ENCODE assay signal across 22 mouse cellular contexts in genomic region chr13:4971472-4972067, GRCm38 (mm10).
DNase-seq lines count a peak whose midpoint lies in the region; ATAC-seq and TF ChIP-seq lines count a peak whose summit lies in the region.
"Had no signal": no experiment of that assay in that cellular context is flagged by ENCODE, and none has a peak within 500 bp of the region (broad histone marks: within the 10 kb centered on the region; RNA-seq: fewer than 3 reads in every experiment).

No protein-coding gene starts in this region.

- TF ChIP-seq POLR2A in limb, embryonic 14.5 days (IDR thresholded peaks at IDR 0.05; ENCODE audit: borderline replicate concordance, extremely low read depth, insufficient read depth, insufficient read length): no peak

- no peak overlapping the region for H3K27ac ChIP-seq in embryonic facial prominence, embryonic 11.5 days (replicated peaks; ENCODE audit: low read depth, low read length)
- H3K27ac ChIP-seq in embryonic facial prominence, embryonic 10.5 days (replicated peaks): no peak overlapping the region
- peak overlapping the region; percentile 55; the same call in 1 of the 2 replicates for H3K27ac ChIP-seq in embryonic facial prominence, embryonic 14.5 days (replicated peaks; ENCODE audit: low read depth, low read length)
- H3K27ac ChIP-seq in limb, embryonic 14.5 days (replicated peaks; ENCODE audit: low read depth, low read length): no peak overlapping the region
- H3K27ac ChIP-seq: forebrain, embryonic 12.5 days; liver, embryonic 14.5 days; neural tube, embryonic 13.5 days had no signal

- H3K4me3 ChIP-seq in embryonic facial prominence, embryonic 11.5 days (ENCODE audit: low read depth, low read length): no peak overlapping the region
- H3K4me3 ChIP-seq in embryonic facial prominence, embryonic 10.5 days: no peak overlapping the region
- H3K4me3 ChIP-seq in embryonic facial prominence, embryonic 14.5 days (ENCODE audit: low read depth, low read length): no peak overlapping the region
- H3K4me3 ChIP-seq in limb, embryonic 14.5 days (replicated peaks; ENCODE audit: low read length): no peak overlapping the region
- H3K4me3 ChIP-seq: forebrain, embryonic 12.5 days; neural tube, embryonic 13.5 days had no signal

- WGBS in embryonic facial prominence, embryonic 11.5 days: 40% methylated on average over 4 of the region's 4 CpGs
- WGBS in embryonic facial prominence, embryonic 10.5 days: 55% methylated on average over 4 of the region's 4 CpGs
- WGBS in embryonic facial prominence, embryonic 14.5 days: 35% methylated on average over 4 of the region's 4 CpGs
- WGBS in limb, embryonic 14.5 days: 39% methylated on average over 4 of the region's 4 CpGs

- peak; percentile 87 for DNase-seq in embryonic facial prominence, embryonic 11.5 days (ENCODE audit: low spot score)
- no peak for DNase-seq in embryonic facial prominence, embryonic 10.5 days (ENCODE audit: low spot score)
- DNase-seq in NIH3T3 (ENCODE audit: low read depth) (peak; percentile 33), liver (no peak)
- peak; percentile 91 for DNase-seq in embryonic facial prominence, embryonic 14.5 days (ENCODE audit: low spot score)
- peak; percentile 89 for DNase-seq in limb, embryonic 14.5 days (ENCODE audit: low spot score)
- no peak for DNase-seq in adrenal gland, postnatal 10 days
- DNase-seq in urinary bladder, postnatal 14 days (ENCODE audit: low spot score): no peak
- DNase-seq: adrenal gland, postnatal 36 days; cerebellum, adult 2 months; cerebellum, postnatal 36 days; gastrocnemius, postnatal 10 days; heart, adult 11 months; kidney, adult 2 months; kidney, postnatal 25 days; lung, postnatal 10 days; midbrain, embryonic 14.5 days; right cerebral cortex, postnatal 14 days had no signal

- H3K36me3 ChIP-seq in embryonic facial prominence, embryonic 11.5 days (replicated peaks; ENCODE audit: control insufficient read depth, insufficient read depth, low read depth, low read length): no peaks in the 10 kb centered on the region
- H3K36me3 ChIP-seq in embryonic facial prominence, embryonic 10.5 days (replicated peaks): no peaks in the 10 kb centered on the region
- H3K36me3 ChIP-seq in embryonic facial prominence, embryonic 14.5 days (ENCODE audit: control insufficient read depth, insufficient read depth, low read length): no peaks in the 10 kb centered on the region
- H3K36me3 ChIP-seq in limb, embryonic 14.5 days (ENCODE audit: control insufficient read depth, insufficient read depth, low read length): no peaks in the 10 kb centered on the region
- H3K36me3 ChIP-seq: forebrain, embryonic 12.5 days; neural tube, embryonic 13.5 days had no signal

- H3K27me3 ChIP-seq in embryonic facial prominence, embryonic 11.5 days (ENCODE audit: control insufficient read depth, insufficient read depth, low read length): no peaks in the 10 kb centered on the region
- H3K27me3 ChIP-seq in embryonic facial prominence, embryonic 10.5 days (replicated peaks; ENCODE audit: low read depth, poor library complexity, severe bottlenecking): no peaks in the 10 kb centered on the region
- no peaks in the 10 kb centered on the region for H3K27me3 ChIP-seq in embryonic facial prominence, embryonic 14.5 days (replicated peaks; ENCODE audit: control insufficient read depth, insufficient read depth, low read length)
- H3K27me3 ChIP-seq in limb, embryonic 14.5 days (ENCODE audit: control insufficient read depth, insufficient read depth, low read length): no peaks in the 10 kb centered on the region
- H3K27me3 ChIP-seq: forebrain, embryonic 12.5 days; neural tube, embryonic 13.5 days had no signal

- no peak for ATAC-seq in embryonic facial prominence, embryonic 11.5 days (replicated peaks; ENCODE audit: insufficient number of reproducible peaks, low FRiP score, low TSS enrichment, low read depth)
- peak; percentile 55; the same call in 1 of the 2 replicates for ATAC-seq in embryonic facial prominence, embryonic 14.5 days (ENCODE audit: low read depth)
- ATAC-seq in limb, embryonic 14.5 days (ENCODE audit: low FRiP score, low read depth): peak; percentile 65; the same call in 1 of the 2 replicates
- ATAC-seq: CD4-positive, CD25-positive, alpha-beta regulatory T cell, adult 4 months had no signal

- H3K9me3 ChIP-seq in embryonic facial prominence, embryonic 11.5 days (replicated peaks; ENCODE audit: control insufficient read depth, low read length): no peaks in the 10 kb centered on the region
- H3K9me3 ChIP-seq in embryonic facial prominence, embryonic 10.5 days: no peaks in the 10 kb centered on the region
- H3K9me3 ChIP-seq in embryonic facial prominence, embryonic 14.5 days (ENCODE audit: control insufficient read depth, low read length): no peaks in the 10 kb centered on the region
- no peaks in the 10 kb centered on the region for H3K9me3 ChIP-seq in limb, embryonic 14.5 days (ENCODE audit: control insufficient read depth, low read length)
- H3K9me3 ChIP-seq: forebrain, embryonic 12.5 days; neural tube, embryonic 13.5 days had no signal

- no peak overlapping the region for H3K9ac ChIP-seq in embryonic facial prominence, embryonic 11.5 days (replicated peaks; ENCODE audit: low read length)
- H3K9ac ChIP-seq in embryonic facial prominence, embryonic 14.5 days (ENCODE audit: low read depth, low read length): no peak overlapping the region
- H3K9ac ChIP-seq in limb, embryonic 14.5 days (ENCODE audit: low read depth, low read length, severe bottlenecking): no peak overlapping the region
- H3K9ac ChIP-seq: forebrain, embryonic 12.5 days; liver, embryonic 14.5 days; neural tube, embryonic 13.5 days had no signal

- H3K4me1 ChIP-seq in embryonic facial prominence, embryonic 11.5 days (ENCODE audit: control insufficient read depth, insufficient read depth, low read length): no peaks in the 10 kb centered on the region
- no peaks in the 10 kb centered on the region for H3K4me1 ChIP-seq in embryonic facial prominence, embryonic 10.5 days
- no peaks in the 10 kb centered on the region for H3K4me1 ChIP-seq in embryonic facial prominence, embryonic 14.5 days (ENCODE audit: control insufficient read depth, insufficient read depth, low read length)
- no peaks in the 10 kb centered on the region for H3K4me1 ChIP-seq in limb, embryonic 14.5 days (ENCODE audit: control insufficient read depth, insufficient read depth, low read length)
- H3K4me1 ChIP-seq: forebrain, embryonic 12.5 days; neural tube, embryonic 13.5 days had no signal

- no peak overlapping the region for H3K4me2 ChIP-seq in embryonic facial prominence, embryonic 11.5 days (ENCODE audit: low read depth, low read length)
- no peak overlapping the region for H3K4me2 ChIP-seq in embryonic facial prominence, embryonic 14.5 days (ENCODE audit: low read depth, low read length)
- no peak overlapping the region for H3K4me2 ChIP-seq in limb, embryonic 14.5 days (replicated peaks; ENCODE audit: low read depth, low read length, severe bottlenecking)
- H3K4me2 ChIP-seq: forebrain, embryonic 12.5 days; neural tube, embryonic 13.5 days had no signal

Comparison
In these comparisons a context has a peak if more than half of its experiments do, and no peak if none do; other contexts are left out.
1. DNase-seq: peak in embryonic facial prominence, embryonic 11.5 days (single experiment), NIH3T3 (single experiment), embryonic facial prominence, embryonic 14.5 days (single experiment) and limb, embryonic 14.5 days (single experiment); none in embryonic facial prominence, embryonic 10.5 days (single experiment), adrenal gland, postnatal 10 days (single experiment), liver (single experiment) and urinary bladder, postnatal 14 days (single experiment).